Comparison of ENCODE assay signal across 9 mouse cellular contexts in the genomic region with DNA sequence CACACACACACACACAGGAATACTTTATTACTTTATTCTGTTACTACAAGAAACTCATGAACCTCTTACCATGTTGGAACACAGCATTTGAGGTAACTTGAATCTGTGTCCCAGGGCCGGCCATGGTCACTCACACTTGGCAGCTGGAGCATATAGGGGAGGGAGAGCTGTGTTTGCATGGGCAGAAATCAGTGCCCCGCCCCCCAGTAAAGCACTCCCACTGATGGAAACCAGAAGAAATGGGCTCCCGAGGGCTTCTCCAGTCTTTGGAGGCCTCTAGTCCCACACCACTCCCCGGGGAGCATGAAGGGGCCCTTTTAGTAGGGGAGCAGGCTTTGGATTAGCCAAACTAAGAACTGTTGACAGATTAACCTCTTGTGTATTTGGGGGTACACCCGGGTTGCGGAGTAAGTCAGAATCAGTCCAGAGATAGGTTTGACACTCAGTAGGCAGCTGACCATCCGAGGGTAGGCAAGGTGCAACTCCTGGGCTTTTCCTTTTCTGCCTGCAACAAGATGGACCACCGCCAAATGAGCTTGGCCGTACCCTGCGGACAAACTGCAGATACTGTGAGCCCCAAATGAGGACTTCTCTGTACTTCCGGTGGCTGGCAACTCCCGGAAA.
DNase-seq lines count a peak whose midpoint lies in the region; ATAC-seq and TF ChIP-seq lines count a peak whose summit lies in the region.
"Had no signal": no experiment of that assay in that cellular context is flagged by ENCODE, and none has a peak within 500 bp of the region (broad histone marks: within the 10 kb centered on the region; RNA-seq: fewer than 3 reads in every experiment).

No protein-coding gene starts in this region.

- no peaks in the 10 kb centered on the region for H3K9me3 ChIP-seq in intestine, embryonic 16.5 days (ENCODE audit: control insufficient read depth, low read length)
- H3K9me3 ChIP-seq: megakaryocyte, embryonic 14.5 days had no signal

- H3K4me1 ChIP-seq in intestine, embryonic 16.5 days (ENCODE audit: control insufficient read depth, insufficient read depth, low read length): peaks cover 15% of the 10 kb centered on the region
- peaks cover 15% of the 10 kb centered on the region for H3K4me1 ChIP-seq in olfactory bulb, adult 2 months (ENCODE audit: control insufficient read depth, insufficient read depth, low read length)
- H3K4me1 ChIP-seq: megakaryocyte, embryonic 14.5 days had no signal

- DNase-seq in adrenal gland, adult 2 months: peak; percentile 13
- DNase-seq in adrenal gland, postnatal 25 days: no peak
- peak; percentile 44 for DNase-seq in lung, postnatal 10 days
- DNase-seq in lung, postnatal 14 days: no peak
- no peak for DNase-seq in Muller cell, postnatal 12 days (ENCODE audit: inconsistent ontology term)
- no peak for DNase-seq in embryo, embryonic 10.5 days (ENCODE audit: low spot score)

- H3K9ac ChIP-seq in intestine, embryonic 16.5 days (ENCODE audit: low read depth, low read length): peak overlapping the region; percentile 53; the same call in 1 of the 2 replicates

- peak overlapping the region; percentile 50 for H3K4me2 ChIP-seq in intestine, embryonic 16.5 days (ENCODE audit: low read depth, low read length)

- no peak for TF ChIP-seq CTCF in olfactory bulb, adult 2 months (IDR thresholded peaks at IDR 0.05; ENCODE audit: insufficient read depth, low read depth, low read length)

- peak; percentile 24; the same call in 1 of the 2 replicates for ATAC-seq in intestine, embryonic 16.5 days

- peak overlapping the region; percentile 50; the same call in 1 of the 2 replicates for H3K27ac ChIP-seq in intestine, embryonic 16.5 days (ENCODE audit: low read length)
- H3K27ac ChIP-seq in olfactory bulb, adult 2 months (ENCODE audit: insufficient read depth, low read depth, low read length): no peak overlapping the region

- H3K4me3 ChIP-seq in intestine, embryonic 16.5 days (ENCODE audit: low read length): 0 out of 2 replicates have a peak overlapping the region, but pooled peaks have one; percentile 9
- H3K4me3 ChIP-seq in olfactory bulb, adult 2 months (ENCODE audit: insufficient read depth, low read depth, low read length): peak overlapping the region; percentile 22; the same call in 1 of the 2 replicates
- H3K4me3 ChIP-seq: megakaryocyte, embryonic 14.5 days had no signal

- no peaks in the 10 kb centered on the region for H3K27me3 ChIP-seq in intestine, embryonic 16.5 days (replicated peaks; ENCODE audit: control insufficient read depth, insufficient read depth, low read length)
- H3K27me3 ChIP-seq: megakaryocyte, embryonic 14.5 days had no signal

- no peaks in the 10 kb centered on the region for H3K36me3 ChIP-seq in intestine, embryonic 16.5 days (ENCODE audit: control insufficient read depth, insufficient read depth, low read length)

- 36% methylated on average over 12 of the region's 12 CpGs for WGBS in intestine, embryonic 16.5 days
- WGBS in olfactory bulb, adult 2 months: 37% methylated on average over 12 of the region's 12 CpGs

- TF ChIP-seq POLR2A in olfactory bulb, adult 2 months (IDR thresholded peaks at IDR 0.05; ENCODE audit: insufficient read depth, low read depth, low read length): no peak

Comparison
In these comparisons a context has a peak if more than half of its experiments do, and no peak if none do; other contexts are left out.
1. DNase-seq: peak in adrenal gland, adult 2 months (single experiment) and lung, postnatal 10 days (single experiment); none in adrenal gland, postnatal 25 days (single experiment), lung, postnatal 14 days (single experiment), Muller cell, postnatal 12 days (single experiment) and embryo, embryonic 10.5 days (single experiment).